Mouse (Mus musculus) myocyte (in vitro differentiated cells): ENCODE results near the gene Gm1043.

Experiments used
- CEBPB ChIP-seq: IDR thresholded peaks from 2 replicates; pipeline ENCODE4 v1.6.1; 2011; ENCODE audit warnings: mild to moderate bottlenecking, moderate library complexity; ENCODE audit not compliant: poor library complexity, insufficient read depth, severe bottlenecking
- MYOD1 ChIP-seq, 3 experiments: IDR thresholded peaks; one replicate each; pipeline ENCODE4 v1.6.1; 2011; ENCODE audit warnings: control low read depth in 2 of 3, low read depth in 2 of 3, mild to moderate bottlenecking in 2 of 3, moderate library complexity in 1 of 3; ENCODE audit not compliant: insufficient read length in 2 of 3, control insufficient read depth in 1 of 3
- POLR2A ChIP-seq: IDR thresholded peaks from one replicate; pipeline ENCODE4 v1.6.1; 2011; ENCODE audit warnings: low read depth, mild to moderate bottlenecking, control low read depth, moderate library complexity; ENCODE audit not compliant: insufficient read length
- USF1 ChIP-seq: IDR thresholded peaks from one replicate; pipeline ENCODE4 v1.6.1; 2011; ENCODE audit warnings: low read depth, mild to moderate bottlenecking, control low read depth, moderate library complexity

DNA sequence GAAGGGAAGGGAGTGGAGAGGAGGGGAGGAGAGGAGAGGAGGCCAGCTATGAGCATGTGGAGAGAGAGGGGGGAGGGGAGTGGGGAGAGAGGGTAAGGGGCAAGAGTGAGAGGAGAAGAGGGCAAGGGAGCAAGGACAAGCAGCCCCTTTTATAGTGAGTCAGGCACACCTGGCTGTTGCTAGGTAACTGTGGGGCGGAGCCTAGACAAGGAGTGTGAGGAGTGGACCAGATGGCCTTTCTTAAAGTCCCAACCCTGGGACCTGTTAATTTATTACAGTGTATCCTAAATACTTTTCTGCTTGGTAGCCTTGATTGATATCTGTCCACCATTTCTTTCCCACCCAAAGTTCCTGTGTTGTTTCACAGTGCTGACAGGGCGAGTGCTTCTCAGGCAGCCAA, 36.1 kb upstream of the Gm1043 start:
- no peak for TF ChIP-seq POLR2A
- no peak for TF ChIP-seq USF1
- TF ChIP-seq MYOD1 (IDR thresholded peaks at IDR 0.05; ENCODE audit: control insufficient read depth in 1 of 3, insufficient read length in 2 of 3, low read depth in 2 of 3) = no peak
- no peak for TF ChIP-seq CEBPB
